Mouse (Mus musculus) layer of hippocampus, adult 18-20 months (tissue): ENCODE measurements around the gene Sh3kbp1. TPM values are rescaled to one million over a fixed set of nuclear protein-coding genes. Genes with fewer than 3 reads are reported as not detected.

ENCODE experiments used
- DNase-seq, 2 experiments: peaks; one replicate each; pipeline ENCODE4 v3.0.0; 2022; ENCODE audit warnings: low spot score in 2 of 2
- total RNA-seq, 2 experiments: library from RNA; stranded (reverse); gene quantifications; 2 replicates each; pipeline ENCODE4 v1.2.3; 2021

The Sh3kbp1 gene
- total RNA-seq, 2 experiments from 2014 or later: 35.9 to 37.9 TPM

DNA sequence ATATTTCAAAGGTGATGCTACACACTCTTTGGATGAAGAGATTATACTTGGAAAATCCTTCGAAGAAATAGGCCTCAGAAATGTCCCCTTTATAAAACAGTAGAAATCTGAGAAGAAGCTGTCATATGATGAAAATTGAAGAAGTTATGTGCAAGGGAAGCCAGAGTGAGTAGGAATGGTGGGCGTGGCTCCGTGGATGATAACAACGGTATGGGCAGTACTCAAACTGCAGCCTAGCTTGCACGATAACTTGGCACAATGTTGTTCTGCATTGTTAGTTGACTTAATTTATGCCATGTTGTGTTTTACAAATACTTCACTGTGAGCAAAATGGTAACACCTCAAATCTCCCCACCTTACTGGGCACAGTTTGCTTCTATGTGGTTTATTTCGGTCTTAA, 368.7 kb downstream of the Sh3kbp1 start:
- DNase-seq: no peak

Other genes with a start within 250 kb of the Sh3kbp1 start
- 100 to 1,000 TPM in 1 of 2 experiments, 10 to 100 TPM in 1; 93.5 to 128 TPM for gene Map7d2, start 212.7 kb upstream of the Sh3kbp1 start, total RNA-seq
- 1 to 10 TPM; 7.8 to 9.3 TPM for gene Bclaf3, start 100.6 kb upstream of the Sh3kbp1 start, total RNA-seq